Comparison of ENCODE assay signal across 23 mouse cellular contexts in genomic region chr17:69487884-69488283, GRCm38 (mm10). TPM values are rescaled to one million over a fixed set of nuclear protein-coding genes. Genes with fewer than 3 reads are reported as not detected.
"Had no signal": no experiment of that assay in that cellular context is flagged by ENCODE, and none has a peak within 500 bp of the region (broad histone marks: within the 10 kb centered on the region; RNA-seq: fewer than 3 reads in every experiment).

No protein-coding gene starts in this region.

- H3K4me3 ChIP-seq: neural tube, embryonic 13.5 days; neural tube, embryonic 15.5 days; stomach, embryonic 15.5 days had no signal

- DNase-seq: retina, postnatal 1 day; right cerebral cortex, adult 18-20 months; right cerebral cortex, postnatal 14 days; right cerebral cortex, postnatal 25 days; right cerebral cortex, postnatal 4 days; spleen, adult 18-20 months; thymus, adult 18-20 months; thymus, adult 2 months; thymus, postnatal 14 days; thymus, postnatal 25 days; thymus, postnatal 36 days; thymus, postnatal 4 days had no signal

- H3K4me1 ChIP-seq: neural tube, embryonic 13.5 days; neural tube, embryonic 15.5 days; stomach, embryonic 15.5 days had no signal

- H3K27ac ChIP-seq: neural tube, embryonic 13.5 days; neural tube, embryonic 15.5 days; stomach, embryonic 15.5 days; stomach, postnatal 0 days had no signal

- H3K27me3 ChIP-seq: neural tube, embryonic 13.5 days; neural tube, embryonic 15.5 days; stomach, embryonic 15.5 days had no signal

- H3K4me2 ChIP-seq: neural tube, embryonic 13.5 days; neural tube, embryonic 15.5 days; stomach, embryonic 15.5 days had no signal

- H3K36me3 ChIP-seq: neural tube, embryonic 13.5 days; neural tube, embryonic 15.5 days; stomach, embryonic 15.5 days had no signal

- H3K9me3 ChIP-seq: neural tube, embryonic 13.5 days; neural tube, embryonic 15.5 days; stomach, embryonic 15.5 days had no signal

- H3K9ac ChIP-seq: neural tube, embryonic 13.5 days; neural tube, embryonic 15.5 days; stomach, embryonic 15.5 days had no signal

RNA-seq across cellular contexts. Expression of gene Akain1, which starts 48.8 kb away (rescaled TPM):
- polyA plus RNA-seq: small intestine, adult 2 months; spleen, adult 2 months; stomach, embryonic 14.5 days; stomach, embryonic 15.5 days; stomach, embryonic 16.5 days; testis, adult 2 months; thymus, postnatal 0 days; urinary bladder, adult 2 months had no signal
